Mouse (Mus musculus) limb, embryonic 14.5 days (tissue): ENCODE results near the gene Tas2r105. TPM values are rescaled to one million over a fixed set of nuclear protein-coding genes. Genes with fewer than 3 reads are reported as not detected.

Experiments used
- ATAC-seq: fragments of 200-750 bp; cut with Nextera tagmentation; 2 replicates; pipeline ENCODE4 v1.8.0; 2017; ENCODE audit warnings: low read depth, moderate number of reproducible peaks, moderate TSS enrichment; ENCODE audit not compliant: low FRiP score
- DNase-seq: peaks from one replicate; pipeline ENCODE4 v3.0.0-alpha.2; 2015; ENCODE audit warnings: low spot score
- H3K27ac ChIP-seq: fragments of 300-500 bp; sonication (generic); replicated peaks from 2 replicates; pipeline ENCODE4 v1.5.1; 2014; ENCODE audit warnings: low read depth, mild to moderate bottlenecking, low read length, moderate library complexity, mixed read lengths
- H3K27me3 ChIP-seq: fragments of 300-500 bp; sonication (generic); 2 replicates; pipeline ENCODE4 v1.6.1; 2014; ENCODE audit warnings: low read length, mixed read lengths; ENCODE audit not compliant: control insufficient read depth, insufficient read depth
- H3K36me3 ChIP-seq: fragments of 300-500 bp; sonication (generic); 2 replicates; pipeline ENCODE4 v1.6.1; 2014; ENCODE audit warnings: mild to moderate bottlenecking, low read length, moderate library complexity, mixed read lengths; ENCODE audit not compliant: control insufficient read depth, insufficient read depth
- H3K4me1 ChIP-seq: fragments of 300-500 bp; sonication (generic); 2 replicates; pipeline ENCODE4 v1.6.1; 2014; ENCODE audit warnings: antibody characterized with exemption, low read length, mixed read lengths; ENCODE audit not compliant: control insufficient read depth, insufficient read depth
- H3K4me2 ChIP-seq: fragments of 300-500 bp; sonication (generic); replicated peaks from 2 replicates; pipeline ENCODE4 v1.6.1; 2014; ENCODE audit warnings: low read depth, mild to moderate bottlenecking, low read length, moderate library complexity; ENCODE audit not compliant: severe bottlenecking
- H3K4me3 ChIP-seq: fragments of 300-500 bp; sonication (generic); replicated peaks from 2 replicates; pipeline ENCODE4 v1.5.1; 2014; ENCODE audit warnings: low read length
- H3K9ac ChIP-seq: fragments of 300-500 bp; sonication (generic); 2 replicates; pipeline ENCODE4 v1.6.1; 2014; ENCODE audit warnings: mild to moderate bottlenecking, low read depth, low read length, moderate library complexity; ENCODE audit not compliant: severe bottlenecking
- H3K9me3 ChIP-seq: fragments of 300-500 bp; sonication (generic); 2 replicates; pipeline ENCODE4 v1.6.1; 2016; ENCODE audit warnings: low read length; ENCODE audit not compliant: control insufficient read depth
- POLR2A ChIP-seq: fragments of 200-500 bp; IDR thresholded peaks from 2 replicates; pipeline ENCODE4 v1.8.0; 2012; ENCODE audit warnings: inconsistent platforms, mild to moderate bottlenecking, moderate library complexity, borderline replicate concordance; ENCODE audit not compliant: insufficient read depth, insufficient read length; ENCODE audit errors: extremely low read depth
- WGBS: fragments of 180-500 bp; shearing (Covaris S2); extraction: QIAGEN DNeasy Blood & Tissue Kit; methylation state at CpG from one replicate; pipeline ENCODE4 v1.1.7; 2014; 5-methylcytosine and 5-hydroxymethylcytosine counted together
- polyA plus RNA-seq, 2 experiments: library from polyadenylated mRNA; depleted of rRNA in 1 of 2; stranded (reverse) in 1 of 2; unstranded in 1 of 2; fragments of >200 nt; fragmentation: Nextera tagmentation in 1 of 2; extraction: Ambion mirVana in 1 of 2; gene quantifications; 2 replicates each; pipeline versions ENCODE4 v1.2.1 to v1.2.3; 2012 to 2014

Gene Tas2r105
- not detected in 2 replicates for polyA plus RNA-seq (2012; rRNA removed)
- polyA plus RNA-seq (2014; fragmentation: Nextera tagmentation; extraction: Ambion mirVana), result not detected in 2 replicates

DNA sequence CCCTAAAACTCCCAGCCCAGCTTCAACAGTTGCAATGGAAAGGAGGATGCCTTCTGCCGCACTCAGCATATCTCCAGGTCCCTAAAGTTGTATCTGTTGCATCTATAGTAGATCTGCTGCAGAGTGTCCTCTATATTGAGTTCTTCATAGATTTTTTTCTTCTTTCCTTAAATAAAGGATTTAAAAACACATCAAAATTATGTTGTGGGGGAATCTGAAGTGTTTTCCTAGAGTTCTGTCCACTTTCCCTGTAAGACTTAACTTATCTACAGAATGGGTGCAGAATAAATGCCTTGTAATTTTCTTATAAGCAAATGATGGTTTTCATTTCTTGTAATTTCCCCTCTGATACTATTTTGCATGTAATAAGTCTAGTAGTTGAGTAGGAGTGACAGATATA, at the start of gene Tas2r105:
Gene Tas2r105 (minus strand): TSS at position 101 of the 400 bp plus-strand sequence.
- ATAC-seq (no peak), DNase-seq (no peak)
- no peaks in the 10 kb centered on the region for H3K4me1 ChIP-seq
- WGBS, result 69% methylated on average over 1 of the region's 1 CpGs
- H3K27ac ChIP-seq, result no peak within 1 kb of the TSS
- H3K36me3 ChIP-seq, result no peaks in the 10 kb centered on the region
- H3K9me3 ChIP-seq, result peaks cover 8% of the 10 kb centered on the region; the same call in 1 of the 2 replicates
- TF ChIP-seq POLR2A, result no peak
- no peak within 1 kb of the TSS for H3K4me2 ChIP-seq
- no peak within 1 kb of the TSS for H3K4me3 ChIP-seq
- H3K27me3 ChIP-seq, result no peaks in the 10 kb centered on the region
- H3K9ac ChIP-seq, result no peak within 1 kb of the TSS

GRCm38 (mm10) chr6:131712803-131713202, 25.5 kb upstream of the Tas2r105 start:
- H3K4me1 ChIP-seq, result no peaks in the 10 kb centered on the region
- H3K4me3 ChIP-seq, result no peak overlapping the region
- H3K36me3 ChIP-seq, result no peaks in the 10 kb centered on the region
- H3K9me3 ChIP-seq, result peaks cover 8% of the 10 kb centered on the region; the same call in 1 of the 2 replicates
- H3K9ac ChIP-seq, result no peak overlapping the region
- ATAC-seq, result no peak
- no peak overlapping the region for H3K27ac ChIP-seq
- WGBS, result 47% methylated on average over 7 of the region's 7 CpGs
- H3K4me2 ChIP-seq, result no peak overlapping the region
- no peak for TF ChIP-seq POLR2A
- no peak for DNase-seq
- no peaks in the 10 kb centered on the region for H3K27me3 ChIP-seq

DNA sequence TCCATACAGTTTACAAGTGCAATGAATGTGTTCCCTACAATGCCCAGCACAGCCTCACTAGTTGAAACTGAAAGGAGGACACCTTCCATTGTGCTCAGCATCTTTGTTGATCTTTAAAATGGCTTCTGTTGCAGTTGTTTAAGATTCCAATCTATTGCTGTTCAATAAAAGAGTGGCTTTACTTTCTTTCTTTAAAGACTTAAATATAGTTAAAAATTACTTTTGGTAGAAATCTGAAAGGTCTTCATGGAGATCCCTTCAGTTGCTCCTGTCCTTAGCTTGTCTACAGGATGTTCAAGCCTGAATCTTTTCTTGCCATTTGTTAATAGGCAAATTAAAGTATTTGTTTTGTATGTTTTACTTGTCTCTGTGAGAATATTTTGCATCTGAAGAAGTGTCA, 2.7 kb upstream of the Tas2r105 start, which contains the start of gene Tas2r114:
Gene Tas2r114 (minus strand): TSS at position 101 of the 400 bp plus-strand sequence.
- no peak for TF ChIP-seq POLR2A
- H3K27ac ChIP-seq, result no peak within 1 kb of the TSS

GRCm38 (mm10) chr6:131685644-131686043, 1.7 kb downstream of the Tas2r105 start, which contains the start of gene Tas2r104:
Tas2r104 (minus strand) TSS chr6:131685744.
- Histone ChIP-seq H3K27me3 (no peaks in the 10 kb centered on the region), H3K4me1 (no peaks in the 10 kb centered on the region), H3K4me3 (no peak within 1 kb of the TSS), H3K9ac (no peak within 1 kb of the TSS), H3K27ac (no peak within 1 kb of the TSS), H3K9me3 (peaks cover 8% of the 10 kb centered on the region; the same call in 1 of the 2 replicates), H3K36me3 (no peaks in the 10 kb centered on the region), H3K4me2 (no peak within 1 kb of the TSS)
- DNase-seq, result no peak
- no peak for TF ChIP-seq POLR2A
- 80% methylated on average over 1 of the region's 1 CpGs for WGBS
- ATAC-seq, result no peak

More for the DNA sequence above, 2.7 kb upstream of the Tas2r105 start, which contains the start of gene Tas2r114:
- Histone ChIP-seq H3K4me3 (no peak within 1 kb of the TSS), H3K4me2 (no peak within 1 kb of the TSS), H3K9me3 (peaks cover 8% of the 10 kb centered on the region; the same call in 1 of the 2 replicates), H3K4me1 (no peaks in the 10 kb centered on the region), H3K36me3 (no peaks in the 10 kb centered on the region), H3K27me3 (no peaks in the 10 kb centered on the region), H3K9ac (no peak within 1 kb of the TSS)
- no peak for DNase-seq
- no peak for ATAC-seq

DNA sequence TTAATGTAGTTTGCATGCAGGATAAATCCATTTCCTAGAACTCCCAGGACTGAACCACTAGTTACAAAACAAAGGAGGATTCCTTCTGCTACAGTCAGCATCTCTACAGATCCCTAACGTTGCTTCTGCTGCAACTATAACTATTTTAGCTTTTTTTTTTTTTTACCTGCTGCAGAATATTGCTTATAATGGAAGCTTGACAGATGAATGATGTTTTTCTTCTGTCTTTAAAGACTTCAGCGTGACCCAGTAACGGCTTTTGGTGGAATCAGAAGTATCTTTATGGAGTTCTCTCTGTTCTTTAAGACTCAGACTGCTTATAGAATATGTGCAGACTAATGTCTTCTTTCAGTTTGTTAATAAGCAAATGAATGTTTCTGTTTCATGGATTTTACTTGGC, 8.5 kb downstream of the Tas2r105 start, which contains the start of gene Tas2r106:
Gene Tas2r106 (minus strand): TSS at position 101 of the 400 bp plus-strand sequence.
- TF ChIP-seq POLR2A, result no peak
- no peak within 1 kb of the TSS for H3K4me2 ChIP-seq
- H3K9ac ChIP-seq, result no peak within 1 kb of the TSS
- 0 out of 2 replicates have a peak, but pooled peaks cover 5% of the 10 kb centered on the region for H3K9me3 ChIP-seq
- WGBS, result 67% methylated on average over 3 of the region's 3 CpGs
- H3K4me3 ChIP-seq, result no peak within 1 kb of the TSS
- ATAC-seq (no peak), DNase-seq (no peak)
- no peaks in the 10 kb centered on the region for H3K36me3 ChIP-seq
- no peaks in the 10 kb centered on the region for H3K27me3 ChIP-seq
- no peaks in the 10 kb centered on the region for H3K4me1 ChIP-seq
- no peak within 1 kb of the TSS for H3K27ac ChIP-seq

GRCm38 (mm10) chr6:131660049-131660448, 27.2 kb downstream of the Tas2r105 start, which contains the start of gene Tas2r107:
Tas2r107 (minus strand) TSS chr6:131660149.
- no peak for TF ChIP-seq POLR2A
- no peaks in the 10 kb centered on the region for H3K4me1 ChIP-seq
- H3K9me3 ChIP-seq, result 0 out of 2 replicates have a peak, but pooled peaks cover 2% of the 10 kb centered on the region
- H3K9ac ChIP-seq, result no peak within 1 kb of the TSS
- H3K27me3 ChIP-seq, result no peaks in the 10 kb centered on the region
- DNase-seq (no peak), ATAC-seq (no peak)
- no peak within 1 kb of the TSS for H3K27ac ChIP-seq
- H3K36me3 ChIP-seq, result no peaks in the 10 kb centered on the region
- no peak within 1 kb of the TSS for H3K4me2 ChIP-seq
- H3K4me3 ChIP-seq, result no peak within 1 kb of the TSS

Other genes with a start within 250 kb of the Tas2r105 start
- not detected in 2 replicates for gene 5430401F13Rik, start 201.1 kb downstream of the Tas2r105 start, polyA plus RNA-seq (2012; rRNA removed)
- gene 5430401F13Rik, start 201.1 kb downstream of the Tas2r105 start, polyA plus RNA-seq (2014; fragmentation: Nextera tagmentation; extraction: Ambion mirVana), result not detected in 2 replicates
- not detected in 2 replicates for gene Gm6619, start 201.1 kb downstream of the Tas2r105 start, polyA plus RNA-seq (2012; rRNA removed)
- gene Gm6619, start 201.1 kb downstream of the Tas2r105 start, polyA plus RNA-seq (2014; fragmentation: Nextera tagmentation; extraction: Ambion mirVana), result not detected in 2 replicates
- gene Tas2r130, start 56.6 kb downstream of the Tas2r105 start, polyA plus RNA-seq (2012; rRNA removed), result not detected in 2 replicates
- gene Tas2r130, start 56.6 kb downstream of the Tas2r105 start, polyA plus RNA-seq (2014; fragmentation: Nextera tagmentation; extraction: Ambion mirVana), result not detected in 2 replicates
- gene Tas2r107, start 27.3 kb downstream of the Tas2r105 start, polyA plus RNA-seq (2012; rRNA removed), result not detected in 2 replicates
- gene Tas2r107, start 27.3 kb downstream of the Tas2r105 start, polyA plus RNA-seq (2014; fragmentation: Nextera tagmentation; extraction: Ambion mirVana), result not detected in 2 replicates
- gene Tas2r106, start 8.6 kb downstream of the Tas2r105 start, polyA plus RNA-seq (2012; rRNA removed), result not detected in 2 replicates
- gene Tas2r106, start 8.6 kb downstream of the Tas2r105 start, polyA plus RNA-seq (2014; fragmentation: Nextera tagmentation; extraction: Ambion mirVana), result not detected in 2 replicates
- not detected in 2 replicates for gene Tas2r104, start 1.8 kb downstream of the Tas2r105 start, polyA plus RNA-seq (2012; rRNA removed)
- not detected in 2 replicates for gene Tas2r104, start 1.8 kb downstream of the Tas2r105 start, polyA plus RNA-seq (2014; fragmentation: Nextera tagmentation; extraction: Ambion mirVana)
- gene Tas2r114, start 2.6 kb upstream of the Tas2r105 start, polyA plus RNA-seq (2012; rRNA removed), result not detected in 2 replicates
- gene Tas2r114, start 2.6 kb upstream of the Tas2r105 start, polyA plus RNA-seq (2014; fragmentation: Nextera tagmentation; extraction: Ambion mirVana), result not detected in 2 replicates